Mouse (Mus musculus) brain, embryonic 14.5 days (tissue): ENCODE measurements around the gene Stag1. TPM values are rescaled to one million over a fixed set of nuclear protein-coding genes. Genes with fewer than 3 reads are reported as not detected.

Source experiments
- DNase-seq: peaks from one replicate; pipeline ENCODE4 v3.0.0-alpha.2; 2011; ENCODE audit warnings: low read depth
- CTCF ChIP-seq: fragments of 200-500 bp; IDR thresholded peaks from 2 replicates; pipeline ENCODE4 v1.5.1; 2012; ENCODE audit warnings: inconsistent platforms, mild to moderate bottlenecking, moderate library complexity, borderline replicate concordance; ENCODE audit not compliant: insufficient read depth, insufficient read length; ENCODE audit errors: extremely low read depth
- POLR2A ChIP-seq: fragments of 200-500 bp; IDR thresholded peaks from 2 replicates; pipeline ENCODE4 v1.6.1; 2012; ENCODE audit warnings: mild to moderate bottlenecking, inconsistent platforms, borderline replicate concordance; ENCODE audit not compliant: poor library complexity, insufficient read depth, insufficient read length, severe bottlenecking; ENCODE audit errors: extremely low read depth
- polyA plus RNA-seq: library from polyadenylated mRNA; depleted of rRNA; stranded (reverse); fragments of >200 nt; gene quantifications from 2 replicates; pipeline ENCODE4 v1.2.3, GENCODE M21; 2012; rRNA removed

Stag1 gene
- polyA plus RNA-seq, 1 experiment: 31.6 TPM

GRCm38 (mm10) chr9:100990609-100991008 lies 393.0 kb downstream of the Stag1 start:
- TF ChIP-seq POLR2A (no peak), CTCF (no peak)
- DNase-seq: no peak

GRCm38 (mm10) chr9:100991321-100991720 lies 393.7 kb downstream of the Stag1 start:
- no peak for TF ChIP-seq POLR2A
- no peak for TF ChIP-seq CTCF
- no peak for DNase-seq

- DNase-seq: no peak
- TF ChIP-seq POLR2A (no peak), CTCF (no peak)
Observed at GRCm38 (mm10) chr9:100992191-100992590, 394.6 kb downstream of the Stag1 start.

- no peak for DNase-seq
- no peak for TF ChIP-seq CTCF
- no peak for TF ChIP-seq POLR2A
Observed at GRCm38 (mm10) chr9:100993937-100994336, 396.3 kb downstream of the Stag1 start.

- no peak for DNase-seq
- TF ChIP-seq POLR2A (no peak), CTCF (no peak)
Observed at GRCm38 (mm10) chr9:100997138-100997537, 399.5 kb downstream of the Stag1 start.

- TF ChIP-seq POLR2A: no peak
- peak; percentile 27; the same call in 1 of the 2 replicates for TF ChIP-seq CTCF
- peak; percentile 20 for DNase-seq
Observed at GRCm38 (mm10) chr9:101002053-101002452, 404.5 kb downstream of the Stag1 start.

- no peak for DNase-seq
- no peak for TF ChIP-seq POLR2A
- TF ChIP-seq CTCF: no peak
Observed at GRCm38 (mm10) chr9:101002841-101003240, 405.2 kb downstream of the Stag1 start.

- no peak for TF ChIP-seq CTCF
- TF ChIP-seq POLR2A: no peak
- no peak for DNase-seq
Observed at GRCm38 (mm10) chr9:101003302-101003701, 405.7 kb downstream of the Stag1 start.

GRCm38 (mm10) chr9:101005866-101006265 lies 408.3 kb downstream of the Stag1 start:
- no peak for TF ChIP-seq CTCF
- no peak for TF ChIP-seq POLR2A
- DNase-seq: no peak

Other genes starting within 250 kb of the Stag1 start
- gene Il20rb, start 111.0 kb upstream of the Stag1 start, polyA plus RNA-seq: 2.2 and 2.4 TPM in 2 replicates
- gene Nck1, start 51.7 kb upstream of the Stag1 start, polyA plus RNA-seq: 29.3 and 32.9 TPM in 2 replicates
- gene Slc35g2, start 26.7 kb upstream of the Stag1 start, polyA plus RNA-seq: 6.8 and 7.5 TPM in 2 replicates